Mouse (Mus musculus) left cerebral cortex, adult 2 months (tissue): Measurements from ENCODE around the gene Ncs1. TPM values are rescaled to one million over a fixed set of nuclear protein-coding genes. Genes with fewer than 3 reads are reported as not detected.

Experiments
- DNase-seq, 2 experiments: peaks; one replicate each; pipeline ENCODE4 v3.0.0; 2021 to 2022; ENCODE audit warnings: low spot score in 2 of 2, mixed read lengths in 1 of 2; ENCODE audit errors: extremely low spot score in 1 of 2
- H3K27ac ChIP-seq: fragments of 200-600 bp; 2 replicates; pipeline ENCODE4 v1.8.1; 2022
- H3K4me3 ChIP-seq: fragments of 200-600 bp; 2 replicates; pipeline ENCODE4 v1.8.1; 2022
- CTCF ChIP-seq: fragments of 200-600 bp; IDR thresholded peaks from 2 replicates; pipeline ENCODE4 v1.8.1; 2022; ENCODE audit warnings: antibody characterized with exemption, mild to moderate bottlenecking, moderate library complexity
- intact Hi-C: fragments of 180-260 bp; cut with DNase I; formaldehyde crosslinking; loops from one replicate; pipeline ENCODE4 v1.15.1; 2025
- total RNA-seq, 2 experiments: library from RNA; stranded (reverse); gene quantifications; 2 replicates each; pipeline ENCODE4 v1.2.3; 2021

Ncs1 gene
- total RNA-seq, 2 experiments from 2014 or later = 217 to 242 TPM

DNA sequence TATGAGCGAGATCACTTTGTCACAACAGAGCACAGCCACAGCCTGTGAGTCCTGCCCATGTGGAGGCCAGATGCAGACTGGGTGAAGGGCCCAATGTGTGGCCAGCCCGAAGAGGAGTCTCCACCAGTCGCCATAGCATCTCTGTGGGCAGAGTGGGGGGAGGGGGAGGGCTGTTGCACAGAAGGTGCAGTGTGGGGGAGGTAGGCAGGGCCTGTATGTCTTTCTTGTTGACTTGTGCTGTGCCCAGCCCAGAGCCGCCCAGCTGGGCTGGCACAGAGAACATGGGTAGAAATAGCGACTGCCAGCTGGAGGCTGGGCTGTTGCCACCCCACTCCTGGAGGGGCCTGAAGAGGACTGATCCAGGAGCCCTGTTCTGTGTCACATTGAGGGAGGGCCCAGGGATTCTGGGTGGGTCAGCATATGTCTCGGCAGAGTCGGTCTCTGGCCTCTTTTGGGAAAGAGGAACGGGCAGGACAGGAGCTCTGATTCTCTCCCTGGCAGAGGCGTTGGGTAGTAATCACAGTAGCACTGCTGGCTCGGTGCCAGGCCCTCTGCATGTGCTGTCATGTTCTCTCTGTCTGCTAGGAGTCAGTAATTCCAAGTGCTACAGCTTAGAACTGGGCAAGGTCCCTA lies 18.2 kb downstream of the Ncs1 start:
- DNase-seq = peak; percentile 77
- H3K27ac ChIP-seq = peak overlapping the region; percentile 70
- TF ChIP-seq CTCF = no peak
- intact Hi-C loops = no loop called here
- no peak overlapping the region for H3K4me3 ChIP-seq

DNA sequence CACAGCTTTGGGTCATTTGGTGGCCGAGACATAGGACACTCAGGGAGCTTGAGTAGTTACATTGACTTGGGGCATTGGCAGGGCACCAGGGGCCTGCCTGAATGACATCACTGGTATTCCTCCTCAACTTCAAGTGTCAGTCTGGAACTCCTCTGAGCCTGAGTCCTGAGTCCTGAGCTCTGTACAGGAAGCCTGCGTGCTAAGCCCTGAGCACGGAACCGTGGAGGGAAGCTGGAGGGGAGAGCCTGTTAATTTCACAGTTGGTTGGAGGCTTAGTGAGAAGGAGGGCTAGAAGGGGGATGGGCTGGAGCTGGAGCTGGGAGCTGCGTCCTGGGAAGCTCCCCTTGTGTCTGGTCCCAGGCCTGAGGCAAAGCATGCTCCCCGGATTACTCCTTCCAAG lies 21.8 kb downstream of the Ncs1 start:
- TF ChIP-seq CTCF = no peak
- Histone ChIP-seq H3K4me3 (no peak overlapping the region), H3K27ac (no peak overlapping the region)
- DNase-seq = no peak
- intact Hi-C loops = no loop called here

DNA sequence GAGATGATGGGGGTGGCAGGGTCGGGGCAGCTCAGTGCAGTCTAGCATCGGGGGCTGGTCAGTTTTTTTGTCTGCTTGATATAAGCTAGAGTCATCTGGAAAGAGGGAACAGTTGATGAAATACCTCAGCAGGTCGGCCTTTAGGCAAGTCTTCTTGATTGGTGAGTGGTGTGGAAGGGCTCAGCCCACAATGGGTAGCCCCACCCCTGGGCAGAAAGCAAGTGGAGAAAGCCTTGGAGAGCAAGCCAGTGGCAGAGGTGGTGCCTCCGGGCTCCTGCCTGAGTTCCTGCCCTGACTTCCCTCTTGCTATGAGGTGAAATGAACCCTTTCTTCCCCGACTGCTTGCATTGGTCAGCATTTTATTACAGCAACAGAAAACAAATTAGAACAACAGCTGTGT lies 23.0 kb downstream of the Ncs1 start:
- Histone ChIP-seq H3K27ac (peak overlapping the region; percentile 19; the same call in 1 of the 2 replicates), H3K4me3 (no peak overlapping the region)
- DNase-seq = no peak
- no peak for TF ChIP-seq CTCF
- intact Hi-C loops = no loop called here

DNA sequence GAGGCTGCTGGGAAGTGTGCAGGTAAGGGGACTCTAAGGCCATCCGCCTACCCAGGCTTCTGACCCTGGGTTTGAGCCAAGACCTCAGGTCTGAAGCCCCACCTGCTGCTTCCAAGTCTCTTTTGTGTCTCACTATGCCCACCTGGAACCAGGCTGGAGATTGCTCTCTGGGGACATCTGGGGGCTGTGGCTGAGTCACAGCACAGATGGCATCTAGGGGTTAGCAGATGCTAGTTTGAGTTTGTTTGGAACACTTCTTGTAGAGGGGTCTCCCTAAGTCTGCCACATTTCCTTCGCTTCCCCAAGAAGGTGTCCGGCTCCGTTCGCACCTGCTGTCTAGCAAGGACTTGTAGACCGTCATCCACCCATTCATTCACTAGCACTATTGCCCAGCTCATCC lies 23.6 kb downstream of the Ncs1 start:
- Histone ChIP-seq H3K4me3 (no peak overlapping the region), H3K27ac (no peak overlapping the region)
- intact Hi-C loops = no loop called here
- no peak for TF ChIP-seq CTCF
- no peak for DNase-seq

DNA sequence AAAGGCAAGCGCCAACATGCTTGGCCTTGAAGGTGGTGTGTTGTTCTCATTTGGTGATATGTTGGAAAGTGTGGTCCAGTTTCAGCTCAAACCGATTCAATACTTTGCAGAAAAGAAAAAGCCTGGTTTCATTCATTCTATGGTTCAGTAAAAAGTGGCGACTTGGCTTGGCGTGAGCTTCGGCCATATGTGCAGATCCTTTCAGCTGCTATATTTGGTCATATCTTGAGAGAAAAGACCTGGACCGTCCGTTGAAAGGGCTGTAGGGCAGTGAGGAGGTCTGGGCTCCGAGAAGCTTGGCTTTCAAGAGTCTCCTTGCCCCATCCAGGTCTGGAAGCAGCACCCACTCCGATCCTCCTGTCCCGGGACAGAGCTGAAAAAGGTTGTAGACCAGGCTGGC lies 24.2 kb downstream of the Ncs1 start:
- DNase-seq = no peak
- Histone ChIP-seq H3K4me3 (no peak overlapping the region), H3K27ac (no peak overlapping the region)
- intact Hi-C loops = no loop called here
- TF ChIP-seq CTCF = no peak

DNA sequence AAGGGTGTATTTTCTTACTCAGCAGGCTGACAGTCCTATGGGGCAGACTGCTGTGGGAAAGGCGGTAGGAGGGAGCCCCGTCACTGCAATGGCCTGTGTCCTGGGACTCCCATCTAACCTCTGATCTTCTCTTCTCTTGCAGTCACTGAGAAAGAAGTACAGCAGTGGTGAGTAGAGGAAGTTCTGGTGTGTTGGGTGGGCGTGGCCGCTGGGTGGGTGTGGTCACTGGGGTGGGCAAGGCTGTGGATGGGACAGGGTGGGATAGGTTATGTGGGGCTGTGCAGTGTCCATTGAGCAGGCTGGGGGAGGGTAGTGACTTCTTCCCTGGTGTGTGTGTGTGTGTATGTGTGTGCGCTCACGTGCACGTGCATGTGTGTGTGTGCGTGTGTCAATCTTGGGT lies 24.8 kb downstream of the Ncs1 start:
- no peak overlapping the region for H3K4me3 ChIP-seq
- no peak overlapping the region for H3K27ac ChIP-seq
- no peak for TF ChIP-seq CTCF
- intact Hi-C loops = no loop called here
- DNase-seq = no peak

DNA sequence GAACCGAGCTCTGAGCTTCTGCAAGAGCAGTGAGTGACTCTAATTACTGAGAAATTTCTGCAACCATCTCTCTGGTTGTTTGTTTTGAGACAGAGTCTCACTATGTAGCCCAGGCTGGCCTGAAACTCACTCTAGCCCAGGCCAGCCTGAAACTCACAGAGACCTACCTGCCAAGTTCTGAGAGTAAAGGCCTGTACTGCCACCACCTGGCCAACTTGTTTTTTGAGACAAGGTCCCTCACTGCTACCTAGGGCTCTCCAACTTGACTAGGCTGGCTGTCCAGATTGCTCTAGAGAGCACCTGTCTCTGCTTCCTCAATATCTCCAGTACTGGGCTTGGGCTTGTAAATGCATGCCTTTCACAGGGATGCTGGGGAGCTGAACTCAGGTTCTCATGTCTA lies 25.4 kb downstream of the Ncs1 start:
- DNase-seq = no peak
- Histone ChIP-seq H3K27ac (no peak overlapping the region), H3K4me3 (no peak overlapping the region)
- TF ChIP-seq CTCF = peak; percentile 25
- intact Hi-C loops = no loop called here

DNA sequence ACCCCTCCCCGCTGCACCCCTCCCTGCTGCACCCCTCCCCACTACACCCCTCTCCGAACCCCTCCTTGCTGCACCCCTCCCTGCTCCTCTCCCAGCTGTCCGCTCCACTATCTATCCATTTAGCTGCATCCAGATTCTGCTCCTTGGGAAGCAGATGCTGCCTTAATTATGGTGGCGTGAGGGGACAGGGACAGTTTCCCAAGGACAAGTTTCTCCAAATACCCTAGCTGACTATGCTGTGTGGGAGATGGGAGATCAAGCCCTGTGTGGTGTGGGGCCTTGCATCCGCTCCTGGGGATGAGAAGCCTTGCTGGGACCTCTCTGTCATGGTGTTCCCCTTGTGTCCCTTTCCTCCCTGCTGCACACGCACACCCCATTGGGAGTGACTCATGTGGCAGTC lies 29.4 kb downstream of the Ncs1 start:
- Histone ChIP-seq H3K4me3 (no peak overlapping the region), H3K27ac (no peak overlapping the region; the same call in 1 of the 2 replicates)
- intact Hi-C loops = no loop called here
- DNase-seq = no peak
- TF ChIP-seq CTCF = no peak

DNA sequence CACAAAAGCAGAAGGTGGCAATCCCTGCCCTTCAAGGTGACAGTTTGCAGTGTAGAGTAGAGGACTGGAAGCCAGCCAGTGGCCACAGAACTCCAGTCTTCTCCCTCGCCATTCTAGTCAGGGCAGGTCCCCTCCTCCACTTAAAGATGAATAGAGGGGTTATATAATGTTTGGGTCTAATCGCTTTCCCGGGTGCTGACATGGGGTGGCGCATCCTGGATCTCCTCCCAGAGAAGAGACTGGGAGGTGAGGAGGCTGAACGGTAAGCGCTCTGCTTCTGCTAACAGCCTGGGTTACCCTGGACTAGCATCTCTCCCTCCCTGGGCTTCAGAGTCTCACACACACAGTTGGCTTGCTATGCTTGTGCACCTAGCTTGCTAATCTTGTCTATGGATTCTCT lies 32.2 kb downstream of the Ncs1 start:
- no peak overlapping the region for H3K4me3 ChIP-seq
- intact Hi-C loops = no loop called here
- no peak for DNase-seq
- peak overlapping the region; percentile 82 for H3K27ac ChIP-seq
- TF ChIP-seq CTCF = no peak

DNA sequence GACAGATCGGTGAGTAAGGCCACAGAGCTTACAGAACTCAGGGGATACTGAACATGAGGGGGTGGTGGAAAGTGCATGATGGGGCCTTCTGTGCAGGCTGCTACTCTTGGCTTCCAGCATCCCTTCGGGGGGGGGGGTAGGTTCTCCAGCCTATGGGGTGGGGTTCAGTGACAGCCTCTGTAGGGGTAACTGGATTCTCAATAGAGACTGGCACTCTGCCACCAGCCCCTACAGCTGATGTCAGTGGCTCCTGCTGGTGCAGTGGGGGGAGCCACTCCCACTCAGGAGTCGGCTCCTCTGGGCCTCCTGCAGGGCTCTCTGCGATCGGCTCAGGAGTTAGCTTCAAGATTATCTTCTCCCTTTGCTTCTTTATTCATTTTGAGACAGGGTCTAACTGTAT lies 32.9 kb downstream of the Ncs1 start:
- peak overlapping the region; percentile 82 for H3K27ac ChIP-seq
- no peak for DNase-seq
- H3K4me3 ChIP-seq = no peak overlapping the region
- no peak for TF ChIP-seq CTCF
- intact Hi-C loops = no loop called here

DNA sequence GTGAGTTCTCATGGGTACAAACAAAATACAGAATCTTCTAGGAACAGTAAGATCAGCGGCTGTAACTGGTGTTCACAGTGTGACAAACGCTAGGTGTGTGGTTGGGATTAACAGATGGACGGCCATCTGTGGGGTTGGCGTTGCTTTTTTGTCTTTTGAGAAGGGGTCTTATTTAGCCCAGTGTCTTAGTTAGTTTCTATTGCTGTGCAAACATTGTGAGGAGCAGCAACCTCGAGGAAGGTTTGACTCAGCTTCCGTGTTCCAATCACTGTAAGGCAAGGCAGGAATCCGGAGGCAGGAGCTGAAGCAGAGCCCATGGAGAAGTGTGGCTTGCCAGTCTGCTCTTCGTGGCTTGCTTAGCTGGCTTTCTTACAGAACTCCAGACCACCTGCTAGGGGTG lies 35.5 kb downstream of the Ncs1 start:
- TF ChIP-seq CTCF = no peak
- H3K4me3 ChIP-seq = no peak overlapping the region
- H3K27ac ChIP-seq = peak overlapping the region; percentile 34
- intact Hi-C loops = no loop called here
- DNase-seq = peak in 1 of 2 experiments; percentile 32

DNA sequence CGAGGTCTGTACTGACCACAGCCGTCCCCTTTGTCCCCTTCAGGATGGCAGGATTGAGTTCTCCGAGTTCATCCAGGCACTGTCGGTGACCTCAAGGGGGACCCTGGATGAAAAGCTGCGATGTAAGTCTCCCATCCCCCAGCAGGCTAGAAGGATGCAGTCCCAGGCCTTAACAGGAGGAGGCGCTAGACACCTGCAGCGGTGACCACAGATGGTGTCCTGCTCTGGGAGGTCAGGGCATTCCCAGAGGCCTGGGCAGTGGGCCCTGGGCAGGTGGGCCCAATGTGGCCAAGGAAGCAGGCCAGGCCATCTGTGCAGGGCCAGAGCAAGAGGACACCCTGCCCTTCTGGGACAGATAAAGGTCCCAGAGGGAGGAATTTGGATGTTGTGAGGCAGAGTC lies 36.6 kb downstream of the Ncs1 start:
- intact Hi-C loops = no loop called here
- Histone ChIP-seq H3K27ac (peak overlapping the region; percentile 34), H3K4me3 (no peak overlapping the region)
- DNase-seq = no peak
- peak; percentile 45 for TF ChIP-seq CTCF

DNA sequence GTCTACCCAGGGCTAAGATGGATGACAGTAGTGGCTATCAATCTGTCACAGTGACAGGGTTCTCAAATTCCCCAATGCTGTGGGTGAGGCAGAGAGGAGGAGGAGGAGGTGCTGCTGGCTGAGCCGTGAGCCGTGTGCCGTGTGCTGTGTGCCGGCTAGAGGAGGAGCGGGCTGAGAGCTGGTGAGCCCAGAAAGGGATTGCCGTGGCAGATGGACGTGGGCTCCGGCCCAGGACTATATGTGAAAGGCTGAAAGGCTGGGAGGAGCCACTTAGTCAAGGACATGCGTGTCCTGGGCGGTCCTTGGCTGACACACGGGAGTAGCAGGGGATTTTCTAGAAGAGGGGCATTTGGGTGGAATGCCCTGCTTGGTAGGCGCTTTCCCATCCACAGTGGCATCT lies 37.3 kb downstream of the Ncs1 start:
- TF ChIP-seq CTCF = no peak
- intact Hi-C loops = no loop called here
- Histone ChIP-seq H3K4me3 (no peak overlapping the region), H3K27ac (peak overlapping the region; percentile 58)
- DNase-seq = no peak

DNA sequence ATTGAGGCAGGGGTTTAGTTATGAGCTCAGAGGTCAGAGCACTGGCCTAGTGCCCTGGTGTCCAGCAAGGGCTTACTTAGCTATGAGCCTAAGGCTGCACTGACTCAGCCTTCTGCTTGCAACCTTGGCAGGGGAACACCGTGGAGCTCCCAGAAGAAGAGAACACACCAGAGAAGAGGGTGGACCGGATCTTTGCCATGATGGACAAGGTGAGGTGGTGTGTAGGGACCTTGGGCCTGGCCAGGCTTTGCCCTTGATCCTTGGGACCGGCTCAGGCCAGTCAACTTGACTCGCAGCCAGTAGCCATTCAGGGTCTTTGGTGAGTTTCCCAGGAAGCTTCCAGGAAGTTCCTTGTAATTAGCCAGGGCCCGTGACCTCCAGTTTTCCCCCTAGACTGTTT lies 38.9 kb downstream of the Ncs1 start:
- H3K27ac ChIP-seq = no peak overlapping the region
- no peak for DNase-seq
- no peak overlapping the region for H3K4me3 ChIP-seq
- intact Hi-C loops = no loop called here
- TF ChIP-seq CTCF = no peak
